Mouse (Mus musculus): ENCODE results near the gene Tm4sf5.

DNA sequence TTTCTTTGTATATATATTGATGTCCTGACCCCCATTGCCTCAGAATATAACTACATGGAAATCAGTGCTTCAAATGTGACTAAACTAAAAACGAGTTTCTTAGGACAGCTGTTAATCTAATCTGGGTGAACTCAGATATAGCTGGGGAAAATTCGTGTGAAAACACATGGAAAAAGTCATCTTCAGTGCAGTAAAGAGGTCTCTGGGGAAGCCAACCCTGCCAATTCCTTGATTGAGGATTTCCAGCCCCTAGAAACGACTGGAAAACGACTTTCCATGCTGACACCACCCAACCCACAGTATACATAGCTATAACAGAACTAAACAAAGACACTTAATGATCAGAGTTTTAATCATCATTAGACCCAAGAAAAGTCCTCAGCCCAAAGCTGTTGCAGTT, 17.2 kb upstream of the Tm4sf5 start:
- TF ChIP-seq CTCF (IDR thresholded peaks at IDR 0.05; ENCODE audit: borderline replicate concordance, insufficient read depth, low read length) (no peak), POLR2A (IDR thresholded peaks at IDR 0.05; ENCODE audit: low read depth, low read length) (no peak)

All from embryonic fibroblast, embryonic 13.5 days (primary cell).